Mouse (Mus musculus) liver, adult 10 weeks (tissue): ENCODE measurements around the gene Serf1. TPM values are rescaled to one million over a fixed set of nuclear protein-coding genes. Genes with fewer than 3 reads are reported as not detected.

Source experiments
- polyA plus RNA-seq: library from polyadenylated mRNA; stranded (reverse); fragments of 350-450 nt; fragmentation: Illumina TruSeq; extraction: RNeasy Lipid Tissue Mini Kit (QIAGEN cat#74804); gene quantifications from one replicate; pipeline ENCODE4 v1.2.3, GENCODE M21; 2014; ENCODE audit warnings: low read depth, low replicate concordance

Serf1 gene
- 34.0 TPM for polyA plus RNA-seq

GRCm38 (mm10) chr13:100107652-100108472, at the start of gene Serf1:
Gene Serf1, plus strand, starts transcription at chr13:100108012.

DNA sequence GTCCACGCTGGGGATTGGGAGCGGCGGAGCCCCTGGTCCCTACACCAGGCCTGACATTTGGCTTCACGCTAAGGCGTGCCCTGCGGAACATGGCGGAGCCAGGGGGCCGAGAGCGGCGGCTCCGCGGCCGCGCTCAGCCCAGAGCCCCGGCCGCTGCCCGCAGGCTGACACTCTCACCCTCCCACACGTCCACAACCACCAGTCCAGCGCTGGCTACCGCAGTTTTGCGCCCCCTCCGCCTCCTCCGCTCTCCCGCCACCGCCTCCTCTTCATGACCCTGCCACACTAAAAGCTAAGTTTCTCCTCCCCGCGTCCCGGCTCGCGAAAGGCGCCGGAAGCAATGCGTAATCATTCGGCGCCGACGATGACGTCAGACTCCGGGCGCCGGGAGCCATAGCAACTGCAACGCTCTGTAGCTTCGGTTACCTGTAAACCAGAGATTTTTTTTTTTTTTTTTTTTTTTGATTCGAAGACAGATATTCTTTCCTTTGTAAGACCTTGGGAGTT, 4.0 kb upstream of the Serf1 start, which contains the start of gene Bdp1:
Gene Bdp1 (minus strand): TSS at position 323 of the 507 bp plus-strand sequence.

GRCm38 (mm10) chr13:100124423-100125257, 16.8 kb downstream of the Serf1 start, which contains the start of gene Smn1:
Gene Smn1, plus strand, starts transcription at chr13:100124852.

Other genes with a start within 250 kb of the Serf1 start
- gene Cartpt, start 206.9 kb upstream of the Serf1 start, polyA plus RNA-seq = not detected
- gene Mccc2, start 92.4 kb upstream of the Serf1 start, polyA plus RNA-seq = 102 TPM
- gene Bdp1, start 3.9 kb upstream of the Serf1 start, polyA plus RNA-seq = 11.1 TPM
- gene Smn1, start 16.8 kb downstream of the Serf1 start, polyA plus RNA-seq = 13.3 TPM
- 3.4 TPM for gene Naip2, start 94.1 kb downstream of the Serf1 start, polyA plus RNA-seq
- 1.7 TPM for gene Naip5, start 138.3 kb downstream of the Serf1 start, polyA plus RNA-seq
- 0.77 TPM for gene Naip6, start 209.7 kb downstream of the Serf1 start, polyA plus RNA-seq